ENCODE assay signal across 7 mouse cellular contexts in the genomic region with DNA sequence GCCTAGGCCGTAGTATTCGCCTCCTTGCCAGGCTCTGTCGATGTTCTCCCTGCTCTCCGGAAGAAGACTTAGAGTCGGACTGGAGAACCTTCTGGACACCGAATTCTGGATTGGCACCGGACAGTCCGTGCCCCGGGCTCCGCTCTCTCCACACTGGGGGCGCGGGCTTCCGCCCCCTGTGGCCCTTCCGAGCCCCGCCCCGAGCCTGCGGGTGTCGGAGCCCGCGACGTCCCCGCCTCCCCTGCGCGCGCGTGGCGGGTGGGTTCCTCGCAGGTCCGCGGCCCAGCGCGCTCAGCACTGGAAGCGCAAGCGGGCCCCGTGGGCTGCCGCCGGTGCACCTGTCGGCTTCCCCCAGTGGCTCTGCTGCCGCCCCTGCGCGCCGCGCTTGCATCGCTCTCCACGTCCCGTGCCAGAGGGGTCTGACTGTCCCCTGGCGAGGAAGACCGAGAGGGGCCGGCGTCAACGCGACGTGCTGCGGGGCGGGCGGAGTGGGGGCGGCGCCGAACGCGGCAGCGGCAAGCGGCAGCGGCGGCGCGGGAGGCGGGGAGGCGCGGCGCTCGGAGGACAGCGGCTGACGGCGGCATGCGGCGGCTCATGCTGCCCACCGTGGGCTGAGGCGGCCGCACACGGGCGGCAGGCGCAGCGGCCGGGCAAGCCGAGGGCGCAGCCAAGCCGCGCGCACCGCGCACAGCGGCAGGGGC. TPM values are rescaled to one million over a fixed set of nuclear protein-coding genes. Genes with fewer than 3 reads are reported as not detected.
DNase-seq lines count a peak whose midpoint lies in the region; ATAC-seq and TF ChIP-seq lines count a peak whose summit lies in the region.

No protein-coding gene starts in this region.

- ATAC-seq in Patski = peak; percentile 60
- peak; percentile 41 for ATAC-seq in embryonic facial prominence, embryonic 14.5 days (ENCODE audit: low read depth)
- peak; percentile 41 for ATAC-seq in midbrain, embryonic 11.5 days (ENCODE audit: low FRiP score)

- H3K9ac ChIP-seq in embryonic facial prominence, embryonic 14.5 days (ENCODE audit: low read depth, low read length) = peak overlapping the region; percentile 64
- H3K9ac ChIP-seq in midbrain, embryonic 11.5 days (ENCODE audit: low read length) = peak overlapping the region; percentile 71

- CTCF ChIA-PET in Patski (lab: Charles Lee) = no interaction called here

- no peak for TF ChIP-seq CTCF in Patski (IDR thresholded peaks at IDR 0.05)
- TF ChIP-seq CTCF in small intestine, adult 2 months (IDR thresholded peaks at IDR 0.05; ENCODE audit: extremely low read depth, insufficient read length, insufficient replicate concordance, low read depth, low read length) = no peak

- in situ Hi-C loops in Patski (cut with MboI; ENCODE audit: low pct_unique_long_range_greater_than_20kb) = loop anchor here (5.0 kb wide), 1 partner anchor 47 kb away; no protein-coding TSS in a partner anchor

- H3K36me3 ChIP-seq in embryonic facial prominence, embryonic 14.5 days (ENCODE audit: control insufficient read depth, insufficient read depth, low read length) = peaks cover 11% of the 10 kb centered on the region; the same call in 1 of the 2 replicates
- H3K36me3 ChIP-seq in midbrain, embryonic 11.5 days (ENCODE audit: control insufficient read depth, insufficient read depth, low read length) = 0 out of 2 replicates have a peak, but pooled peaks cover 2% of the 10 kb centered on the region
- no peaks in the 10 kb centered on the region for H3K36me3 ChIP-seq in small intestine, adult 2 months (ENCODE audit: control insufficient read depth, insufficient read depth, low read length)

- TF ChIP-seq POLR2A in small intestine, adult 2 months (IDR thresholded peaks at IDR 0.05; ENCODE audit: low read depth, low read length) = no peak

- H3K4me2 ChIP-seq in embryonic facial prominence, embryonic 14.5 days (ENCODE audit: low read depth, low read length) = peak overlapping the region; percentile 100
- peak overlapping the region; percentile 100 for H3K4me2 ChIP-seq in midbrain, embryonic 11.5 days

- no peaks in the 10 kb centered on the region for H3K27me3 ChIP-seq in Patski
- peaks cover 9% of the 10 kb centered on the region; the same call in 1 of the 2 replicates for H3K27me3 ChIP-seq in embryonic facial prominence, embryonic 14.5 days (replicated peaks; ENCODE audit: control insufficient read depth, insufficient read depth, low read length)
- peaks cover 3% of the 10 kb centered on the region; the same call in 1 of the 2 replicates for H3K27me3 ChIP-seq in midbrain, embryonic 11.5 days (ENCODE audit: control insufficient read depth, insufficient read depth, low read length)
- H3K27me3 ChIP-seq in small intestine, adult 2 months (ENCODE audit: control insufficient read depth, insufficient read depth, low read length) = peaks cover 13% of the 10 kb centered on the region; the same call in 1 of the 2 replicates

- H3K4me1 ChIP-seq in embryonic facial prominence, embryonic 14.5 days (ENCODE audit: control insufficient read depth, insufficient read depth, low read length) = peaks cover 7% of the 10 kb centered on the region
- peaks cover 26% of the 10 kb centered on the region for H3K4me1 ChIP-seq in midbrain, embryonic 11.5 days (ENCODE audit: control insufficient read depth, insufficient read depth, low read length)
- peaks cover 7% of the 10 kb centered on the region for H3K4me1 ChIP-seq in small intestine, adult 2 months (ENCODE audit: control insufficient read depth, insufficient read depth, insufficient read length, low read length)

- 3% methylated on average over 29 of the region's 93 CpGs for WGBS in embryonic facial prominence, embryonic 14.5 days
- WGBS in midbrain, embryonic 11.5 days = 1% methylated on average over 90 of the region's 93 CpGs
- WGBS in small intestine, adult 2 months = 1% methylated on average over 90 of the region's 93 CpGs

- peak overlapping the region; percentile 64 for H3K4me3 ChIP-seq in embryonic facial prominence, embryonic 14.5 days (ENCODE audit: low read depth, low read length)
- peak overlapping the region; percentile 65 for H3K4me3 ChIP-seq in midbrain, embryonic 11.5 days (ENCODE audit: low read depth, low read length)
- H3K4me3 ChIP-seq in small intestine, adult 2 months (ENCODE audit: low read depth, low read length) = peak overlapping the region; percentile 83

- no peak overlapping the region for H3K27ac ChIP-seq in embryonic facial prominence, embryonic 14.5 days (replicated peaks; ENCODE audit: low read depth, low read length)
- peak overlapping the region; percentile 48; the same call in 1 of the 2 replicates for H3K27ac ChIP-seq in midbrain, embryonic 11.5 days (ENCODE audit: low read depth, low read length)
- no peak overlapping the region for H3K27ac ChIP-seq in small intestine, adult 2 months (ENCODE audit: insufficient read depth, low read depth, low read length)

- no peaks in the 10 kb centered on the region for H3K9me3 ChIP-seq in embryonic facial prominence, embryonic 14.5 days (ENCODE audit: control insufficient read depth, low read length)
- H3K9me3 ChIP-seq in midbrain, embryonic 11.5 days (ENCODE audit: control insufficient read depth, low read length) = no peaks in the 10 kb centered on the region

- POLR2A ChIA-PET in Patski (lab: Charles Lee) = no interaction called here

- DNase-seq in Patski (ENCODE audit: low read depth, low spot score) = no peak
- DNase-seq in adrenal gland, postnatal 14 days = peak; percentile 71
- peak; percentile 31 for DNase-seq in embryonic facial prominence, embryonic 14.5 days (ENCODE audit: low spot score)
- peak; percentile 50 for DNase-seq in heart, postnatal 4 days
- DNase-seq in layer of hippocampus, postnatal 36 days = peak; percentile 81 to 84
- DNase-seq in midbrain, embryonic 11.5 days (ENCODE audit: low spot score, missing footprints) = peak; percentile 93

RNA-seq across cellular contexts. Expression of a gene that starts 1.5 kb away (rescaled TPM):
- polyA plus RNA-seq in Patski (2021) = 0.41 TPM
- total RNA-seq in adrenal gland, postnatal 14 days (2021) = 14.2 and 17.2 TPM in 2 replicates
- 8.3 and 9.6 TPM in 2 replicates for polyA plus RNA-seq in embryonic facial prominence, embryonic 14.5 days (2014; fragmentation: Nextera tagmentation; extraction: Ambion mirVana)
- total RNA-seq in heart, postnatal 4 days (2021) = 1 to 10 TPM; 1.9 TPM
- total RNA-seq in layer of hippocampus, postnatal 36 days (2021) = 100 to 1,000 TPM; 274 to 279 TPM
- polyA plus RNA-seq in midbrain, embryonic 11.5 days (2014; fragmentation: Nextera tagmentation; extraction: Ambion mirVana) = 12.9 and 14.2 TPM in 2 replicates
- polyA plus RNA-seq in small intestine, adult 2 months (2012; rRNA removed) = 0.22 and 0.72 TPM in 2 replicates

RNA-seq across cellular contexts. Expression of a gene that starts 59.9 kb away (rescaled TPM):
- 18.4 TPM for polyA plus RNA-seq in Patski (2021)
- 6.5 and 9.4 TPM in 2 replicates for total RNA-seq in adrenal gland, postnatal 14 days (2021)
- polyA plus RNA-seq in embryonic facial prominence, embryonic 14.5 days (2014; fragmentation: Nextera tagmentation; extraction: Ambion mirVana) = 17.7 and 21.5 TPM in 2 replicates
- 1 to 10 TPM; 5.8 to 6.4 TPM for total RNA-seq in heart, postnatal 4 days (2021)
- total RNA-seq in layer of hippocampus, postnatal 36 days (2021) = 10 to 100 TPM in 1 of 2 experiments, 1 to 10 TPM in 1; 9.7 to 13.8 TPM
- polyA plus RNA-seq in midbrain, embryonic 11.5 days (2014; fragmentation: Nextera tagmentation; extraction: Ambion mirVana) = 32.8 and 40.2 TPM in 2 replicates
- polyA plus RNA-seq in small intestine, adult 2 months (2012; rRNA removed) = 3.7 and 5.7 TPM in 2 replicates
